Mouse (Mus musculus) heart, postnatal 25 days (tissue): ENCODE data around the gene Wnk2. TPM values are rescaled to one million over a fixed set of nuclear protein-coding genes. Genes with fewer than 3 reads are reported as not detected.

Experiments used
- DNase-seq: peaks from one replicate; pipeline ENCODE4 v3.0.0; 2022; ENCODE audit warnings: low spot score
- intact Hi-C: fragments of 180-260 bp; cut with DNase I; formaldehyde crosslinking; loops from one replicate; pipeline ENCODE4 v1.15.1; 2025
- total RNA-seq, 2 experiments: library from RNA; stranded (reverse); gene quantifications; 2 replicates each; pipeline ENCODE4 v1.2.3; 2021

Gene Wnk2
- total RNA-seq, 2 experiments from 2014 or later, result 71.4 to 78.2 TPM

DNA sequence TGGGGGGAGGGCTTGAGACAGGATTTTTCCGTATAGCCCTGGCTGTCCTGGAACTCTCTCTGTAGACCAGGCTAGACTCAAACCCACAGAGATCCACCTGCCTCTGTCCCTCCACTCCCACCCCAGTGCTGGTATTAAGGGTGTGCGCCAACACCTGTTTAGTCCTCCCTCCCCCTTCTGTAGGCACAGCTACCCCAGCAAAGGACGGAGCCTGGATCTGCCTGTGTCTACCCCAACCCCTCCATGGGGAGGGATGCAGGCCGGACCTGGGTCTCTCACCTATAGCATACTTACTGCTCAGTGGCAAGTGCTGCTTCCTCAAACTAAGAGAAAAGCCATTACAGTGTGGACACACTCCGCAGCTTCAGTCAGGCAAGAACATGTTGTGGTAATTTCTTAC, 32.5 kb upstream of the Wnk2 start:
- intact Hi-C loops, result no loop called here
- DNase-seq, result no peak

DNA sequence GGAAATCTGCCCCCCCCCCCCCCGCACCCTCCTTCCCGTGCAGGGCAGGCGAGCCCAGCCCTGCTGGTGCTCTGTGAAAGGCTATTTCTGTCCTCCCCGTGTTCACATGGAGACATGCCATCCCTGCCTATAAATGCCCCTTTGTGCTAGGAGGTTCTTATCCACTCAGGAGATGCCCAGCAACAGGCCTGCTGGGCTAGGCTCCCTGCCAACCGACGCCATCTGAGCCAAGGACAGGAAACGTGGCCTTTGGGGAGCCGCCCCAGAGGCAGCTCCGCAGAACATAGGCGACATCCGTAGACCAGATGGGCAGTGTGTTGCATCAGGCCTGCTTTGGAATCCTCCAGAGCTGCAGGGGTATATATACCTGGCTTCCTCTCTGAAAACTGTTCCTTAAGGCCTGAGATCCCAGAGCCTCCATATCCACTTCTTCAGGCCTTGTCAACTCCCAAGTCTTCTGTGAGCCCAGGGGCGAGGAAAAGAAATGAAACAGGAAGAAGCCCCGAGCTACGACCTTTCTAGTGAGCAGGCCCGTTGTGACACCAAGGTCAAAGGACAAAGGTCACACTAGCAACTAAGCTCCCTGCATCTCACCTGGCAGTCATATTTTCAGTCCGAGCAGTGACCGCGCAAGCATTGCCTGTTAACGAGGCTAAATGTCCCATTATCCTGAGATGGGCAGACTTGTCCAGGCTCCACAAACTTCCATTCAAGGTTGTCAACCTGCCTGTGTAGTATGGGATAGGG, 31.2 kb upstream of the Wnk2 start:
- intact Hi-C loops, result no loop called here
- DNase-seq, result peak; percentile 61

DNA sequence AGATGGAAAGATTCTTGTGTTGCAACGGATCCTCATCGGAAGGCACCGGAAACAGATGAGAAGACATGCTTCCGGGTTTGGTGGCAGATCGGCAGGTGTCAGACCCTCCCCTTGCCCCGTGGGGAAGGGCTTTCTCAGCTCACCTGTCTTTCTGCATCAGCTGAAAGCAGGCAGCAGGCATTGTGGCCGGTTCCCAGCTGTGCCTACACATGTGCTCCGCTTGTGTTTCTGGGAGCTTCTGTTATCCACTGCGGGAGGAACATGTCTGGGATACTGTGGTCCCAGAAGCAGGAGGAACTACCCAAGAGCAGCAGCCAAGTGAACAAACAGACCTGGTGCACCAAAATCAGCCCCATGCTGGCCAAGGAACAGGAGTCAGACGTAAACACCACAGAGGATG, 27.7 kb upstream of the Wnk2 start:
- intact Hi-C loops, result no loop called here
- no peak for DNase-seq

DNA sequence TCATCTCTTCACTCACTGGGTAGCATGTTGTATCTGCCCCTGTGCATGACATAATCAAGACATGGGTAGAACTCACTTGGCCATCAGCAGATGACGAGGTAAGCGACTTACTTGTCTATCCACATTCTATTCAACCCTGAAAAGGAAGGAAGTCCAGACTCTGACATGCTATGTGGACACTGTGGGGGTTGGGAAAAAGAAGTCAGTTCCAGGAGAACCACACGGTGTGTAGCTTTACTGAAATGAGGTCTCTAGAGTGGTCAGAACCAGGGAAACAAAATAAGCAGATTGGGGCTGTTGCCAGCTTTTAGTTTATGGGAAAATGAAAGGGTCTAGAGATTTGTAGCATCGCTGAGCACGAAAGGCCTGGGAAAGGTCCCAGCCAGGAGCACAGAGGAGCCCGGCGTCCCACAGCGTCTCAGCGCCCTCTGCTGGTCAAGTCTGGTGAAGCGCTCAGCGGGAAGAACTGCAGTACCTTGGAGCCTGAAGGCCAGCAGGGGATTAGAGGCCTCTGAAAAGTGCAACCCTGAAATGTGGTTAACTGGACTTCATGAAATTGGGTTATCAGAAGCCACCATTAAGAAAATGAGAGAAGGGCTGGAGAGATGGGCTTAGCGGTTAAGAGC, 25.3 kb upstream of the Wnk2 start:
- intact Hi-C loops, result loop anchor here (2.0 to 5.0 kb wide), 4 partner anchors 32 to 516 kb away; no protein-coding TSS in a partner anchor
- DNase-seq, result peak; percentile 70

DNA sequence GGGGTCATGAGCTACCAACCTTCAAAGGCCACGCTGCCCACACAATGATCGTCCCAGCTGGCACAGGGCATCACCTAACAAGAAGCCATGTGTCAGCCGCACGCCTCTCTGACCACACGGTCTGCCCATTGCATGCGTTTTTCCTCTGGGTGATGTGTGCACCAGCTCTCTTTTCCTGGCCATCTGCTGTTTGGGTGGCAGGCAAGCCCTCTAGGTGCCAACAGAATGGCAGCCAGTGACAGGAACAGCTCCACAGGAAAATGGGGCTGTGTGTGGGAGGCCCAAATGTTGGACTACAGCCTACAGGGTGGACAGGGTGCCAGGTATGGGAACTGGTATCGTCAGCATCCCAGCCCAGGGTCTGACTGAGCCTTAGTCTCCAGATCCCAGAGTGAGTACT, 24.5 kb upstream of the Wnk2 start:
- no peak for DNase-seq
- intact Hi-C loops, result loop anchor here (2.0 to 5.0 kb wide), 4 partner anchors 32 to 515 kb away; no protein-coding TSS in a partner anchor

DNA sequence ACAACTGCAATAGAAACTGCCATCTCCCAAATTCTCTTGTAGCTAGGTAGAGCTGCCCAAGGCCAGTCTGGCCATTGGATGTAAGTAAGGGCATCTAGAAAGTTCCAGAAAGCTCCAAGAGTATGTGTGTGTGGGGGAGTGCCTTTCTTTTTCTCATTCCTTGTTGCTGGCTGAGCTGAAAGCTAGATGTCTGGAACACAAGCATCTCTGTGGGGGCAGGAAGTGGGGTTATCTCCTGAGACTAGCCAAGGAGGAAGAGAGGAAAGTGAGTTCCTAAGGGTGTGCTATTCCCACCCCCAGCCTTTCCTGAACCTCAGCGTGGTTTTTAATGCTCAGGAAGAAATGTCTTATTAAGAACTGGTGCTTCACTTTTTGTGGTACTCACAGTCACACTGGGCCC, 23.9 kb upstream of the Wnk2 start:
- intact Hi-C loops, result loop anchor here (2.0 to 5.0 kb wide), 4 partner anchors 33 to 514 kb away; no protein-coding TSS in a partner anchor
- DNase-seq, result no peak

DNA sequence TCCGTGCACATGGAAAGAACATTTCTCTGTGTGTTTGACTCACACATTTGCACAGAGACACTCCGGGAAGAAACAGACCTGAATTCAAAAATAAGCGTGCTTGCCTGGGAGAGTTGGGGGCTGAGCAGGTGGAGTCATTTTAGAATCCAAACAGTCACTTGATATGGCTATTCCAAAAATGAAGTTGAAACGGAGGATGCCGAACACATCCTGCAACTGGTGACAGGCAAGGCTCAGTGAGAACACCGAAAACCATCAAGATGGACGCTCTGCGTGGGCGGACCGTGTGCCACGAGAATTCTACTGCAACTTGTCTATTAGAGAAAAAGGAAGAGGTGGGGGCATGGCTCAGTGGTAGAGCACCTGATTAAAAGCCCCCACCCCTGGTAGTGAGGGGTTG, 22.8 kb upstream of the Wnk2 start:
- intact Hi-C loops, result loop anchor here (5.0 kb wide), 2 partner anchors 358 to 513 kb away; no protein-coding TSS in a partner anchor

DNA sequence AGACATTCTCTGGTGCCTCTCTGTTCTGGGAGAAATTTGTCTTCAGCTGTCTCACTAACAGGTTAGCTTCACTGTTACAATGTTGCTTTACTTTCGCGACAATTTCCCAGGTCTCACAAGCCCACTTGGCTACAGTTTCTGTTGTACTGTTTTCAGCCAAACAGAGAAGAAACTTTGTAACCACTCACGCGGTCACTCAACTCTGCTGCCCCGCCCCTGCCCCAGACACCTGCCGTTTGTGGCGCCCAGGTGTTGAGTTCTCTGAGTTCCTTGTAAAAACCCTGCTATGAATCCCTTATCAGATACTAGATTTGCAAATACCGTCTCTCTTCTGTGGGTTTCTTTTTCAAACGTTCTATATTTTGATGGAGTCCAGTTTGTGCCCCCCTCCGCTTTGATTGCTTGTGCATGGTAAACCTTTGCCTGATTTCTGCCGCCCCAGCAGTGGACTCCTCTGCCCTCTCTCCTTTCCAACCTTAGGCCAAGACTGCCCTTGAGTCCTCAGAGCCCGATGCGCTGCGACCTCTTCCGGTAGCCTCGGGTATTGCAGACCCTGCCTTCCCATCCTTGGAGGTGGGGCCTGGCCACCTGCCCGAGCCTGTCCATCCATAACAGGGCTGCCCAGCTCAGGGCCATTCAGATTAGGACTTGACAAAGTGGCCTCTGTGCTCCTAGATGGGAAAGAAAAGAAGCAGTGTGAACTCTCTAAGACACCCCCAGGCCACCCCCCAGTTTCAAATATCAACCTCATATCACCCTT, 21.8 kb upstream of the Wnk2 start:
- DNase-seq, result peak; percentile 63
- intact Hi-C loops, result loop anchor here (5.0 kb wide), 2 partner anchors 357 to 512 kb away; no protein-coding TSS in a partner anchor

More for the DNA sequence above, 22.8 kb upstream of the Wnk2 start:
- DNase-seq, result no peak

DNA sequence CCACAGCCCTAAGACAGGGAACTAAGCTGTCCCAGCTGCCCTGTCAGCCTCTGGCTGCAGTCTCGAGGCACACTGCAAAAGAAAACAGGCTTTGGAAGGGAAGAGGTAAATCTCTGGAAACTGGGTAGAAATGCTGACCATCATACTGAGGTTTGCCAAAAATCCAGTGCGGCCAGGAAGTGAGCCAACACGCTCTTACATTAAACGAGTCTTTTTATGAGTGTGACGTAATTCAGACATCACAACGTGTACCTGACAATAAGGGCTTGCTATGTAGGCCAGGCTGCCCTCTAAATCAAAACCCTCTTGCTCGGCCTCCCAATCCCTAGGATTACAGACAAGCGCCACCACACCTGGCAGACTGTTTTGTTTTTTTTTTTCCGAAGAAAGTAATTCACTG, 19.3 kb upstream of the Wnk2 start:
- DNase-seq, result no peak
- intact Hi-C loops, result no loop called here

DNA sequence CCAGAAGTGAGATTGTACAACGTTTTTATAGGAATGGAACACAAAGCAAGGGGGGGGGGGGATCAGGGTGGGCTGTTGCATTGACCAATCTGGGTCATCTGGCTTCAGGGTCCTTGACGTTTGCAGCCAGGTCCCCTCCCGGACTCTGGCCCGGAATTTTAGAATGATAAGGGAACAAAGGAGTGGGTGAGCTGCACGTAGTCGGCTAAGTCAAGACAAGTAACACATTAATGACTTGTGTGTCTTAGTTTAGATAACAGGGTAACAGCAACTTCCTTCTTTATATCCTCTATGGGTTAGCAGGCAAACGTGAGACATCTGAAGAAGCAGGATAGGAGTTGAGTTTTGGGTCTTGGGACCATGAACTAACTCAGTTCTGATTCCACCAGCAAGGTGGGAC, 15.8 kb upstream of the Wnk2 start:
- DNase-seq, result no peak
- intact Hi-C loops, result no loop called here

DNA sequence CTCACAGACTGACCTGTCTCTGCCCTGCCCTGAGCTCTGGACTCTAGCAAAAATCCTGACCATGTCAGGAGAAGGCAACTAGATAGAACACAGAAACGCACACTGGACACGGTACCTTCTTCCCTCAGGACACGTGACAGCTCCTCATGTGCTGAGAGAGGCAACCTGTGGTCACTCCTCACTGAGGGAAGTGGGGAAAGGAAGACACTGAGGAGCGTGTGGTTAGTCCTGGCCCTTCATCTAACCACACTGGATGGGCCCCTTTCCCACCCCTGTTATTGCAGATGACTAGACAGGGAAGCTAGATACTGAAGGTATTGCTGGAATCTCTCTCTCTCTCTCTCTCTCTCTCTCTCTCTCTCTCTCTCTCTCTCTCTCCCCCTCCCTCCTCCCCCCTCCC, 14.9 kb upstream of the Wnk2 start:
- intact Hi-C loops, result no loop called here
- no peak for DNase-seq

DNA sequence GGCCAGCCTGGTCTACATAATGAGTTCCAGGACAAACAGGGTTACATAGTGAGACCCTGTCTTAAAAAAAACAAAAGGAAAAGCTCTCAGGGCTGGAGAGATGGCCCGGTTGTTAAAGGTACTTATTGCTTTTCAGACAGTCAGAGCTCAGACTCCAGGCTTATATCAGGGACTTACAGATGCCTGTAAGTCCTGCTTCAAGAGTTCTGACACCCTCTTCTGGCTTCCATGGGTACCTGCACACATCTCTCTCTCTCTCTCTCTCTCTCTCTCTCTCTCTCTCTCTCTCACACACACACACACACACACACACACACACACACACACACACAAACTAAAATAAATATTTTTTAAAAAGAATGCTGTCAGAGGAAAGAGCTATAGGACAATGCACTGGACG, 13.4 kb upstream of the Wnk2 start:
- DNase-seq, result no peak
- intact Hi-C loops, result no loop called here

DNA sequence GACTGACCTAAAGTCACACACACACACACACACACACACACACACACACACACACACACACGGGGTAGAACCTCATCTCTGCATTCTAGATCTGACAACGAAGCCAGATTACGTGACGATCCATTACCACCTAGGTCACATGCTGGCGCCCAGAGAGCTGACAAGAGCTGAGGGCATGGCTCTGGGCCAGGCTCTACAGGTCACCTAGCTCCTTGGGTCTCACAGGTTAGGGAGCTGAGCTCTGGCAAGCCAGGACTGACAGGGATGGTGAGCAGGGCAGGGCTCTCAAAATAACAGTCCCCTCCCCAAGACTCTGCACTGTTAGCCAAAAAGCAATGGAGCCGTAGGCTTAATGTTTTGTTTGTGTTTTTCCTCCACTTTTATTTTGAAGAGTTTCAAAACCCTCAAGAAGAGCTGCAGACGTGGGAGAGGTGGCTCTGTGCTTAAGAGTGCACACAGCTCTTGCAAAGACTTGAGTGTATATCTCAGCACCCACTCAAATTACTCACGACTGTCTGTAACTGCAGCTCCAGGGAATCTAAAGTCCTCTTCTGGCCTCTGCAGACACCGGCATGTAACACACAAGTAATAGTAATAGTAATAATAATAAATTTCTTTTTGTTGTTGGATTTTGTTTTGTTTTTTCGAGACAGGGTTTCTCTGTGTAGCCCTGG, 10.4 kb upstream of the Wnk2 start:
- no peak for DNase-seq
- intact Hi-C loops, result no loop called here

DNA sequence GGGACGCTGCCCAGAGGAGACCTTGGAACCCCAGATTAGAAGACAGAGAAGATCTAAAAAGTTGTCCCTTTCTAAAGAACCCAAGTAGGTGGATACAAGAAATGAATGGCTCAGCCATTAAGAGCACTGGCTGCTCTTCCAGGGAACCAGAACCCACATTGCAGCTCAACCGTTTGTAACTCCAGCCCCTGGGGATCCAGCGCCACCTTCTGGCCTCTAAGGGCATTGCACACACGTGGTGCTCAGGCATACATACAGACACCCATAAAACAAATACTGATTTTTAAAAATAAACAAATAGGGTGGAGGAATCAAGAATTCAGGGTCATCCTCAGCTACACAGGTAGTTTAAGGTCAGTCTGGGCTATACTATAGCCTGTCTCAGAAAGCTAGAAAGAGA, 8.8 kb upstream of the Wnk2 start:
- intact Hi-C loops, result no loop called here
- DNase-seq, result no peak

DNA sequence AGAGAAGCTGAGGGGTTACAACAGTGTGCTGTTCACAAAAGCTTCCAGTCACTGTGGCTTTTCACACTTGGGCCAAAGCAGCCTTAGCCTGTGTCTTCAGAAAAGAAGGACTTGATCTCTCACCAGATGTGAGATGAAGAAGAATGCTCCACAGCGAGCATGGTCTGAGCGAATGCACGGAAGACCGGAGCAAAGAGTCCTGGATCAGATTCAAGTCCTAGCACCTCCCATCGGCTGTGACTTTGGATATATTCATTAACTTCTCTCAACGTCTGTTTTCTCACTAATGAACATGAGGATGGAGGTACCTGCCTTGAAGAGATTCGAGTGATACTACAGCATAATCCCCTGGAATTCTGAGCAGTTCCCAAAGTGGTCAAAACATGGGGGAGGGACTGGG, 6.8 kb upstream of the Wnk2 start:
- DNase-seq, result no peak
- intact Hi-C loops, result loop anchor here (5.0 kb wide), 1 partner anchor 92 kb away; no protein-coding TSS in a partner anchor

DNA sequence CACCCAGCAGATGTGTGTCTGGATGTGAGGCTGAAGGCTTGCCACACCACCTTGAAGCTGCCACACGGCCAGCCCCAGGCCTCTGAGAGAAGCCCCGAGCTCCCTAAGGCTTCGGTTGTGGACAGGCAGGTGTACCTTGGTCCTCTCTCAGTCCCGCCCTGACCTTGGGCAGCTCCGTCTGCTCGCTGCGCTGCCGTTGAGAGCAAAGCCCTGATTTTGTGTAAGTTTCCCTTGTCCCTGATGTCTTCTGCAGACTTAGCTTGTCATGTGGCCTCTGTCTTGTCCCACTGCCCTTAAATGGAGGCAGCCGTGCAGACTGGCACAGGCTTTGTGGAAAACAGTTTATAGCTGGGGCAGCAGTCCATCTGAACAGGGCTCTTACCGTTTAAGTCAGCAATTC, 6.2 kb upstream of the Wnk2 start:
- DNase-seq, result no peak
- intact Hi-C loops, result loop anchor here (5.0 kb wide), 1 partner anchor 92 kb away; no protein-coding TSS in a partner anchor

DNA sequence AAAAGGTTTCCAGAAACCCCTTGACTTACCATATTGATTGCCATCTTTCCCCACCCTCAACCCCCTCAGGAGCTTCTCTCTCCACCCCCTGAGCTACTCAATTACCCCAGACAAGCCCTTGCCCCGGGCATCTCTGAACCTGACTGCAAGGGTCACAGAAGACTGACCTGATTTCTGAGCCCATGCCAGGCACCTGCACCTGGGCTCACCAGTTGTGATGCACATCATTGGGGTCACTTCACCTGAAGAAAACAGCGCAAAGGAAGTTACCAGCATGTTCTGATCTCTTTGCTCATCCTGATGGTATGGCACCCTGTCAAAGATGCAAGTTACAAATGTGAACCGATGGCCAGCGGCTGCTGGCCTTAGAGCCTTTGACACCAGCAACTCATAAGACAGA, 873 bp upstream of the Wnk2 start:
- intact Hi-C loops, result loop anchor here (5.0 kb wide), 1 partner anchor 61 kb away; no protein-coding TSS in a partner anchor
- DNase-seq, result no peak

DNA sequence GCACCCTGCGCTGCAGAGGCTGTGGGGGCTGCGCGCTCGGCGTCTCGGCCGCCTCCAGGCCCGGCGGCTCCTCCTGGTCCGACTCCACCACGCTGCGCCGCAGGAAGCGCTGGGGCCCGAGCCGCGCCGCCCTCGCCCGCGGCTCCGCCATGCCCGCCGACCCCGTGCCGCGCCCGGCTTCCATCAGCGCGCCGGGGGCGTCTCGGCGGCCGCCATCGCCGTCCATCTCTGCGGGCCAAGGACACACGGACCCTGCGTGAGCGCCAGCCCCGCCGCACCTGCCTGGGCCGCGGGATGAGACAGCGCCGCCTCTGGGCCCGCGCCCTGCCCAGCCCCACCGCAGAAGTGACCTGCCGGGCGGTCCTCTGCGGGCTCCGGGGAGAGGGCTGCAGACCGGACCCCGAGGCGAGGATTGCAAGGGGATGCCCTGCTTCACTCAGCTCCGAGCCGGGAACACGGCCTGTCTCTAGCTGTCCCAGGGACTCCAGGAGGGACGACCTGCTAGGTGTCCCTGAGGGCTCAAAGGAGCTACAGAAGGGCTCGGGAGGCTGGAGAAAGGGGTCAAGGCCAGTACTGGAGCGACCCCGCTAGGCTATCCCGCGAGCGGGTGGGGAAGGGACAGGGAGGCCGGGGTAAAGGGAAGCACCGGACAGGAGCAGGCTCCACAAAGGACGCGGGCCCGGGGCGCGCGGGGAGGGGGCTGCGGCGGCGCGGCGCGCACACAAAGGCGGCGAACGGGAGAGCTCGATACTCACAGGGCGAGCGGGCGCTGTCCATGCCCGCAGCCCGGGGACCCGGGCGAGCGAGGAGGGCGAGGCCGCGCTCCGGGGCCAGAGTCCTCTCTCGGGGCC, 582 bp downstream of the Wnk2 start:
- DNase-seq, result no peak
- intact Hi-C loops, result loop anchor here (5.0 kb wide), 1 partner anchor 60 kb away; no protein-coding TSS in a partner anchor

DNA sequence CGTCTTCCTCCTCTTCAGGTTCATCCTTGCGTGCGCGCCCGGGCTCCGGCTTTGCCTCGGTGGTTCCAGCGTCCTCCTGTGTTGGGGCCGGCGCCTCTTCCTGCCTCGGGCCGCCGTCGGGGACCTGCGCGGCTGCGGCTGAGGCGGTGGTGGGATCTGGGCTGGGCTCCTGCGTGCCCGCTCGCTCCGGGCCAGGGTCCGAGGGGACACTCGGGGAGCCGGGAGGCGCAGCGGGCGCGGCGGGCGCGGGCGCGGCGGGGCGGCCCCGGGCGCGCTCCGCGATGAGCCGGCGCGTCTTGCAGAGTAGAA, 1.2 kb downstream of the Wnk2 start:
- DNase-seq, result no peak
- intact Hi-C loops, result loop anchor here (5.0 kb wide), 1 partner anchor 59 kb away; no protein-coding TSS in a partner anchor
